Mouse (Mus musculus): ENCODE results near the gene Tcf20. TPM values are rescaled to one million over a fixed set of nuclear protein-coding genes. Genes with fewer than 3 reads are reported as not detected.
A peak's percentile ranks its signal among the peaks of the same experiment; 100 is the strongest.
"Not testable (repeated sequence)": the region's sequence is repeated elsewhere in the genome, so short reads cannot be mapped to it uniquely, and the experiment has no call there.

The Tcf20 gene
- total RNA-seq, 2 experiments from 2014 or later = 33.2 to 36.0 TPM

- no peak for DNase-seq (ENCODE audit: low spot score)
Measured at GRCm38 (mm10) chr15:82901306-82901705, 86.4 kb downstream of the Tcf20 start.

- DNase-seq (ENCODE audit: low spot score) = no peak
Measured at GRCm38 (mm10) chr15:82900331-82900730, 87.3 kb downstream of the Tcf20 start.

- DNase-seq (ENCODE audit: low spot score) = peak; percentile 78
Measured at GRCm38 (mm10) chr15:82899676-82900301, 87.9 kb downstream of the Tcf20 start.

- DNase-seq (ENCODE audit: low spot score) = no peak
Measured at GRCm38 (mm10) chr15:82898740-82899675, 88.7 kb downstream of the Tcf20 start.

GRCm38 (mm10) chr15:82898141-82898739 lies 89.4 kb downstream of the Tcf20 start:
- DNase-seq (ENCODE audit: low spot score) = no peak

GRCm38 (mm10) chr15:82896336-82896735 lies 91.3 kb downstream of the Tcf20 start:
- DNase-seq (ENCODE audit: low spot score) = no peak

- no peak for DNase-seq (ENCODE audit: low spot score)
Measured at GRCm38 (mm10) chr15:82890470-82890869, 97.2 kb downstream of the Tcf20 start.

- DNase-seq (ENCODE audit: low spot score) = no peak
Measured at GRCm38 (mm10) chr15:82889426-82889825, 98.2 kb downstream of the Tcf20 start.

- DNase-seq (ENCODE audit: low spot score) = no peak
Measured at GRCm38 (mm10) chr15:82888466-82888865, 99.2 kb downstream of the Tcf20 start.

GRCm38 (mm10) chr15:82877309-82877708 lies 110.4 kb downstream of the Tcf20 start:
- DNase-seq (ENCODE audit: low spot score) = no peak

GRCm38 (mm10) chr15:82876863-82877262 lies 110.8 kb downstream of the Tcf20 start:
- no peak for DNase-seq (ENCODE audit: low spot score)

GRCm38 (mm10) chr15:82872037-82872436 lies 115.6 kb downstream of the Tcf20 start:
- DNase-seq (ENCODE audit: low spot score) = no peak

GRCm38 (mm10) chr15:82866286-82866685 lies 121.4 kb downstream of the Tcf20 start:
- DNase-seq (ENCODE audit: low spot score) = not testable (repeated sequence)

- no peak for DNase-seq (ENCODE audit: low spot score)
Measured at GRCm38 (mm10) chr15:82863674-82864073, 124.0 kb downstream of the Tcf20 start.

GRCm38 (mm10) chr15:82856652-82857378 lies 130.9 kb downstream of the Tcf20 start:
- peak; percentile 15 for DNase-seq (ENCODE audit: low spot score)

GRCm38 (mm10) chr15:82856065-82856464 lies 131.6 kb downstream of the Tcf20 start:
- DNase-seq (ENCODE audit: low spot score) = no peak

- no peak for DNase-seq (ENCODE audit: low spot score)
Measured at GRCm38 (mm10) chr15:82839146-82839545, 148.5 kb downstream of the Tcf20 start.

GRCm38 (mm10) chr15:82829917-82830316 lies 157.8 kb downstream of the Tcf20 start:
- no peak for DNase-seq (ENCODE audit: low spot score)

- no peak for DNase-seq (ENCODE audit: low spot score)
Measured at GRCm38 (mm10) chr15:82825866-82826265, 161.8 kb downstream of the Tcf20 start.

- no peak for DNase-seq (ENCODE audit: low spot score)
Measured at GRCm38 (mm10) chr15:82822347-82822746, 165.3 kb downstream of the Tcf20 start.

- DNase-seq (ENCODE audit: low spot score) = no peak
Measured at GRCm38 (mm10) chr15:82821657-82822056, 166.0 kb downstream of the Tcf20 start.

- DNase-seq (ENCODE audit: low spot score) = no peak
Measured at GRCm38 (mm10) chr15:82815296-82815695, 172.4 kb downstream of the Tcf20 start.

All from gastrocnemius, adult 18-20 months (tissue).